Mouse (Mus musculus): Measurements from ENCODE around the gene Sorl1. TPM values are rescaled to one million over a fixed set of nuclear protein-coding genes. Genes with fewer than 3 reads are reported as not detected.

The Sorl1 gene
- polyA plus RNA-seq, 2 experiments = 1.1 to 1.4 TPM

DNA sequence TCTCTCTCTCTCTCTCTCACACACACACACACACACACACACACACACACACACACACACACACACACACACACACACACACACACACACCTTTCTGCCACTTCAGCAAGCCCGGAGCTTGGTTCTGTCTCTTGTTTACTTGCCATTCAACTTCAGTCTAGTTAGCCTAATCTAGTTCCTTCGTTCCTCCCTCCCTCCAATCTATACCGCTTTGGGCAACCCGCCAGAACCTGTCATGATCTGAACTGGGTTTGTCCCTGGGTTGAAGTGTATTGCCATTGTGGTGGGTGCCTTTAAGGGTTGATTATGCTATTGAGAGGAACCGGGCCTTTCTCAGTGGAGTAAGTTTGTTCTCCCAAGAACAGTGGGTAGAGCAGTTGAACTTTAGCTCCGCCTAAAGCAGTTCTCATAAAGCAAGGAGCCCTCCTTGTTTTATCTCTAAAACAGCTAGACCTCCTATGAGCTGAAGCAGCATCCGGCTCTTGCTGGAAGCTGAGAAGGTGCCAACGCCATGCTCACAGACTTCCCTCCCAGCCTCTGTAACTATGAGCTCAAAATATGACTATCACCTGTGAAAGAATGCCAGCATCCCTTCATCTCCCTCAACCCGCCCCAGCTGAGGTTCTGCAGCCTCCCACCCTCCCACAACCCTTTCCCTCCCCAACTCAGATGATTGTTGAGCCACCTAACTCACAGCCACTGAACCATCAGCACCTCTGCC, 1.3 kb upstream of the Sorl1 start:
- TF ChIP-seq CTCF (IDR thresholded peaks at IDR 0.05; ENCODE audit: low read depth) (no peak), EP300 (IDR thresholded peaks at IDR 0.05; ENCODE audit: low read depth) (no peak)
- H3K36me3 ChIP-seq (replicated peaks; ENCODE audit: control insufficient read depth, insufficient read depth, low read depth) = no peaks in the 10 kb centered on the region
- peaks cover 0 to 4% of the 10 kb centered on the region in 2 experiments; a peak in 1 of 4 replicates for H3K4me1 ChIP-seq (replicated peaks; ENCODE audit: control insufficient read depth in 2 of 2, insufficient read depth in 2 of 2, low read length in 1 of 2)
- H3K9ac ChIP-seq (replicated peaks) = no peak overlapping the region
- DNase-seq (ENCODE audit: low read depth in 3 of 3, low spot score in 3 of 3) = no peak
- WGBS (ENCODE audit: insufficient replicate concordance) = 57% methylated on average over 9 of the region's 9 CpGs
- H3K27me3 ChIP-seq (ENCODE audit: control insufficient read depth, insufficient read depth, low read length) = peaks cover 17% of the 10 kb centered on the region
- H3K4me3 ChIP-seq (ENCODE audit: insufficient read depth in 1 of 2, low read depth in 2 of 2, low read length in 2 of 2) = no peak overlapping the region
- H3K27ac ChIP-seq = no peak overlapping the region
- H3K4me2 ChIP-seq (ENCODE audit: low read depth) = no peak overlapping the region
- ATAC-seq (ENCODE audit: insufficient read depth) = no peak
- no peaks in the 10 kb centered on the region for H3K9me3 ChIP-seq (ENCODE audit: control insufficient read depth, low read length)

DNA sequence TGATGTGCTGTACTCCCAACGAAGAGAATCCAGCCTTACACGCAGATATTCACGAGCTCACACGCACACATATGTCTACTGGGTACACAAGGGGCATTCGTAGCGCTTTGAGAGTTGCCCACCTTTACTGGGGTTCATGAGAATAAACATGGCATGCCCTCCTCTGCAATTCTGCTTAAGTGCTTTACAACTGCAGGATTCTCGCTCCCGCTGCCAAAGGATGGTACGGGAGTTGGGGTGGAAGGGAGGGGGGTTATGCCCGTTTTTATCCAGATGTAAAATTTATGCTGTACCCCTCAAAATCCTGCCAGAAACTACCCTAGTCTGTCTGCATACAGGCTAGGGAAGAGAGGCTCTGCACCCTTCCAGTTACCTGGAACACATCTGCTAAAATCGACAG, 893 bp downstream of the Sorl1 start:
- Histone ChIP-seq H3K27ac (no peak overlapping the region), H3K4me3 (ENCODE audit: insufficient read depth in 1 of 2, low read depth in 2 of 2, low read length in 2 of 2) (peak overlapping the region; percentile 39 to 54; a peak in 3 of 4 replicates), H3K4me1 (replicated peaks; ENCODE audit: control insufficient read depth in 2 of 2, insufficient read depth in 2 of 2, low read length in 1 of 2) (peaks cover 0 to 4% of the 10 kb centered on the region in 2 experiments; a peak in 1 of 4 replicates), H3K4me2 (ENCODE audit: low read depth) (peak overlapping the region; percentile 60), H3K27me3 (ENCODE audit: control insufficient read depth, insufficient read depth, low read length) (peaks cover 17% of the 10 kb centered on the region), H3K36me3 (replicated peaks; ENCODE audit: control insufficient read depth, insufficient read depth, low read depth) (no peaks in the 10 kb centered on the region), H3K9me3 (ENCODE audit: control insufficient read depth, low read length) (no peaks in the 10 kb centered on the region), H3K9ac (replicated peaks) (no peak overlapping the region)
- ATAC-seq (ENCODE audit: insufficient read depth) (no peak), DNase-seq (ENCODE audit: low read depth in 3 of 3, low spot score in 3 of 3) (no peak)
- TF ChIP-seq EP300 (IDR thresholded peaks at IDR 0.05; ENCODE audit: low read depth) = no peak
- TF ChIP-seq CTCF (IDR thresholded peaks at IDR 0.05; ENCODE audit: low read depth) = no peak
- WGBS (ENCODE audit: insufficient replicate concordance) = 31% methylated on average over 11 of the region's 11 CpGs

DNA sequence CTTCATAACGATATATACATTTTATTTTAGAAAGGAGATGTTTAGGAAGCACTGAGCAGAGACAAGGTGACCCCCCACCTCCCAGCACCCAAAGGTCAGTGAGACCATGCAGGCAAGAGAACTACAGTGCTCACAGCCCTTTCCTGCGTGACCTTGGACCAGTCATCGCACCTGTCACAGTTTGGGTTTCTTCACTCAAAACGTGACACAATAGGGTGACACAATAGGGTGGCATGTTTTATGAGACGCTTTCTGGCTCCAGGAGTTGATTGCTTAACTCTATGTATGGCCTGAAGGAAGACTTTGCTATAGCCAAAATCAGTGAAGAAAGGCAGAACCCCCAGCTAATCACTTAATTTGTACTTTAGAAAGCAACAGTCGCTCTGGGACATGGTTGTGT, 1.7 kb downstream of the Sorl1 start:
- ATAC-seq (ENCODE audit: insufficient read depth) = no peak
- H3K4me1 ChIP-seq (replicated peaks; ENCODE audit: control insufficient read depth in 2 of 2, insufficient read depth in 2 of 2, low read length in 1 of 2) = peaks cover 0 to 4% of the 10 kb centered on the region in 2 experiments; a peak in 1 of 4 replicates
- H3K27me3 ChIP-seq (ENCODE audit: control insufficient read depth, insufficient read depth, low read length) = peaks cover 17% of the 10 kb centered on the region
- no peak overlapping the region for H3K9ac ChIP-seq (replicated peaks)
- WGBS (ENCODE audit: insufficient replicate concordance) = 65% methylated on average over 6 of the region's 6 CpGs
- H3K36me3 ChIP-seq (replicated peaks; ENCODE audit: control insufficient read depth, insufficient read depth, low read depth) = no peaks in the 10 kb centered on the region
- no peaks in the 10 kb centered on the region for H3K9me3 ChIP-seq (ENCODE audit: control insufficient read depth, low read length)
- DNase-seq (ENCODE audit: low read depth in 3 of 3, low spot score in 3 of 3) = no peak
- TF ChIP-seq CTCF (IDR thresholded peaks at IDR 0.05; ENCODE audit: low read depth) (no peak), EP300 (IDR thresholded peaks at IDR 0.05; ENCODE audit: low read depth) (no peak)
- H3K4me2 ChIP-seq (ENCODE audit: low read depth) = no peak overlapping the region
- no peak overlapping the region for H3K27ac ChIP-seq
- H3K4me3 ChIP-seq (ENCODE audit: insufficient read depth in 1 of 2, low read depth in 2 of 2, low read length in 2 of 2) = no peak overlapping the region

DNA sequence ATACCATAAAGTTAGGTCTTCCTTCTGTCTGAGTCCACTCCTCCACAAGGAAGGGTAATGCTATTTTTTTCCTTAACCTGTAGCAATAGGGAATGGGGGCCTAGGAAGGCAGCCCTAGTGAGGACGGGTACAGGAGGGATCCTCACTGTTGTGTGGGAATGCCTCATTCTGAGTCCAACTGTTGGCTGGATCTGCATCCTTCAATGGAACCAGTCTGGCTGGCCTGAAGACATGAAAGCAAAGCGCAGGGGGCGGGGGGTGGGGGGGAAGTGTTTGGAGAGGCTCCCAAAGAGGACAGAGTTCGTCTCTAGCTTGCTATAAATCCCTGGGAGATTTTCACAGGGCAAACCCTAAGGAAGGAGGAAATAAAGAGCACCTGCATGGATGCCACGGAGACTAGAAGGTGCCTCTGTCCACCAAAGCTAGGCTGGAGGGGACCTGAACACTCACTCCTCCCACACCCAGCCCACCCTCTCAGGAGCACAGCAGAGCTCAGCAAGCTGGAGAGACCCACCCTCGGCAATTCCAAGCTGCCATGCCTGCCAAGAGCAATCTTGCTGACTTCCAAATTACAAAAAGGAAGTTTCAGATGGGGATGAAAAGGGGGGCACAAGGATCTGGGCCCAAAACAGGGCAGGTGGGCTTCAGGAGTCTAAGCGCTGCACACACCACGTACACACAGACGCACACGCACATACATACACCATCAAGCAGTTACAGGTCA, 2.3 kb downstream of the Sorl1 start:
- no peak for ATAC-seq (ENCODE audit: insufficient read depth)
- DNase-seq (ENCODE audit: low read depth in 3 of 3, low spot score in 3 of 3) = no peak

DNA sequence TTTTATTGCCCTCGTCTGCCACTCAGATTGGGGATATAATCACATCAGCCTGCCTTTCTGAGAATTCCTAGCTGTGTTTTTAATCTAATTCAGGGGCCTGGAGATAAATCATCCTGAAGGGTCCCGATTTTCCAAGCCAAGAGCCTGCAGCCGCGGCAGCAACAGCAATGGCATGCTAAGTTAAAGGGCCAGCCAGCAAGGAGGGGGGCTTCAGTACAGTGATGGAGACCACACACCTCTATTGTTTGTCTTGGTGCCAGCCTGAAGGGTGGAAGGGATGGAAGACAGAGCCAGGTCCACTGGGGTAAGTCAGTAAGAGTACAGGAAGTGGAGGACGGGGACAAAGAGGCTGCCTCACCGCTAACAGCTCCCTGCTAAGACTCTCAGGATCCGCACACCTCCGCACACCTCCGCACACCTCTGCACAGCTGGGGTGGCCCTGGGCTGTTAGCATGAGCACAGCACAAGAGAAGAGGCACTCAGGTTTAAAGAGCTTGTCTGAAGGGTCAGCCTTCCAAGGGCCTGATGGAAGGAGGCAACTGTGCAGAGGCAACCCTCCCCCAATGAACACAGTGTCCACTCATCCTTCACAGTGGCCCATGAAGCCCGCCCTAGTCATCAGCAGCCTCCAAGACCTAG, 7.6 kb downstream of the Sorl1 start:
- H3K27ac ChIP-seq = no peak overlapping the region
- H3K36me3 ChIP-seq (replicated peaks; ENCODE audit: control insufficient read depth, insufficient read depth, low read depth) = no peaks in the 10 kb centered on the region
- no peak overlapping the region for H3K4me3 ChIP-seq (ENCODE audit: insufficient read depth in 1 of 2, low read depth in 2 of 2, low read length in 2 of 2)
- no peak overlapping the region for H3K4me2 ChIP-seq (ENCODE audit: low read depth)
- WGBS (ENCODE audit: insufficient replicate concordance) = 62% methylated on average over 10 of the region's 10 CpGs
- no peaks in the 10 kb centered on the region for H3K4me1 ChIP-seq (replicated peaks; ENCODE audit: control insufficient read depth in 2 of 2, insufficient read depth in 2 of 2, low read length in 1 of 2)
- no peaks in the 10 kb centered on the region for H3K9me3 ChIP-seq (ENCODE audit: control insufficient read depth, low read length)
- no peak for TF ChIP-seq CTCF (IDR thresholded peaks at IDR 0.05; ENCODE audit: low read depth)
- TF ChIP-seq EP300 (IDR thresholded peaks at IDR 0.05; ENCODE audit: low read depth) = no peak
- no peaks in the 10 kb centered on the region for H3K27me3 ChIP-seq (ENCODE audit: control insufficient read depth, insufficient read depth, low read length)
- ATAC-seq (ENCODE audit: insufficient read depth) = no peak
- no peak for DNase-seq (ENCODE audit: low read depth in 3 of 3, low spot score in 3 of 3)
- H3K9ac ChIP-seq (replicated peaks) = no peak overlapping the region

More for the DNA sequence above, 2.3 kb downstream of the Sorl1 start:
- peaks cover 17% of the 10 kb centered on the region for H3K27me3 ChIP-seq (ENCODE audit: control insufficient read depth, insufficient read depth, low read length)
- no peak overlapping the region for H3K4me3 ChIP-seq (ENCODE audit: insufficient read depth in 1 of 2, low read depth in 2 of 2, low read length in 2 of 2)
- H3K4me1 ChIP-seq (replicated peaks; ENCODE audit: control insufficient read depth in 2 of 2, insufficient read depth in 2 of 2, low read length in 1 of 2) = peaks cover 0 to 2% of the 10 kb centered on the region in 2 experiments; a peak in 1 of 4 replicates
- no peak overlapping the region for H3K4me2 ChIP-seq (ENCODE audit: low read depth)
- no peak overlapping the region for H3K9ac ChIP-seq (replicated peaks)
- H3K9me3 ChIP-seq (ENCODE audit: control insufficient read depth, low read length) = no peaks in the 10 kb centered on the region
- no peak overlapping the region for H3K27ac ChIP-seq
- no peaks in the 10 kb centered on the region for H3K36me3 ChIP-seq (replicated peaks; ENCODE audit: control insufficient read depth, insufficient read depth, low read depth)
- TF ChIP-seq EP300 (IDR thresholded peaks at IDR 0.05; ENCODE audit: low read depth) (no peak), CTCF (IDR thresholded peaks at IDR 0.05; ENCODE audit: low read depth) (no peak)
- 66% methylated on average over 10 of the region's 10 CpGs for WGBS (ENCODE audit: insufficient replicate concordance)
